Mouse (Mus musculus): ENCODE data around the gene Nell1. TPM values are rescaled to one million over a fixed set of nuclear protein-coding genes. Genes with fewer than 3 reads are reported as not detected.

Gene Nell1
- total and polyA plus RNA-seq, 2 experiments, result not detected

DNA sequence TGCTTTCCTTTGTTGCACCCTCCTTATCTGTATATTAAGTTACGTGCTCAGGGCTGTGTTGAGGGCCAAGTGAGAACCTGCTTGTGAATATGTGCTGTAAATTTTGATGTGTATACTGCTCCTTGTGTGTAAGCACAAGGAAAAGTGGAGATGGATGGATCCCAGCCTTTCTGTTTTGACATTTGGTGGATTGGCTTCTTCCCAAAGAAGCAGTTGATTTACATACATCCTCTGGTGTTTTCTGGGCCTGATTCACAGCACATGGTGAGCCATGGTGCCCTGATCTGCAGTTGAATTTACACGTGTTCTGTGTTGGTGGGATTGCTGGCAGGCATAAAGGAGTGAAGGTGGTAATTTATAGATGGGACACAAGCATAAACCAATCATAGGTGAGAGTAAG is 179.0 kb downstream of the Nell1 start:
- H3K4me3 ChIP-seq (ENCODE audit: insufficient read depth, low read depth, low read length), result no peak overlapping the region
- no peak for DNase-seq (ENCODE audit: extremely low read depth, low read depth, low spot score)
- no peaks in the 10 kb centered on the region for H3K27me3 ChIP-seq (ENCODE audit: control insufficient read depth, insufficient read depth, low read length)
- no peaks in the 10 kb centered on the region for H3K79me2 ChIP-seq (ENCODE audit: control insufficient read depth, insufficient read depth, low read length)
- TF ChIP-seq POLR2A (IDR thresholded peaks at IDR 0.05; ENCODE audit: extremely low read depth, insufficient read depth, low read length), result no peak
- no peak for TF ChIP-seq CTCF (IDR thresholded peaks at IDR 0.05; ENCODE audit: low read depth, low read length)
- no peak overlapping the region for H3K27ac ChIP-seq (replicated peaks; ENCODE audit: insufficient read depth, low read depth, low read length)
- no peak overlapping the region for H3K9ac ChIP-seq (ENCODE audit: low read depth, low read length)
- no peaks in the 10 kb centered on the region for H3K4me1 ChIP-seq (ENCODE audit: control insufficient read depth, insufficient read depth, low read length)
- 59% methylated on average over 2 of the region's 2 CpGs for WGBS
- no peaks in the 10 kb centered on the region for H3K36me3 ChIP-seq (ENCODE audit: control insufficient read depth, insufficient read depth, low read length)

GRCm38 (mm10) chr7:50162602-50163001 is 187.9 kb downstream of the Nell1 start:
- Histone ChIP-seq H3K27me3 (ENCODE audit: control insufficient read depth, insufficient read depth, low read length) (no peaks in the 10 kb centered on the region), H3K36me3 (ENCODE audit: control insufficient read depth, insufficient read depth, low read length) (no peaks in the 10 kb centered on the region), H3K4me3 (ENCODE audit: insufficient read depth, low read depth, low read length) (no peak overlapping the region), H3K27ac (replicated peaks; ENCODE audit: insufficient read depth, low read depth, low read length) (no peak overlapping the region), H3K4me1 (ENCODE audit: control insufficient read depth, insufficient read depth, low read length) (no peaks in the 10 kb centered on the region), H3K79me2 (ENCODE audit: control insufficient read depth, insufficient read depth, low read length) (no peaks in the 10 kb centered on the region), H3K9ac (ENCODE audit: low read depth, low read length) (no peak overlapping the region)
- DNase-seq (ENCODE audit: extremely low read depth, low read depth, low spot score), result no peak
- WGBS, result 78% methylated on average over 5 of the region's 5 CpGs
- TF ChIP-seq CTCF (IDR thresholded peaks at IDR 0.05; ENCODE audit: low read depth, low read length) (no peak), POLR2A (IDR thresholded peaks at IDR 0.05; ENCODE audit: extremely low read depth, insufficient read depth, low read length) (no peak)

DNA sequence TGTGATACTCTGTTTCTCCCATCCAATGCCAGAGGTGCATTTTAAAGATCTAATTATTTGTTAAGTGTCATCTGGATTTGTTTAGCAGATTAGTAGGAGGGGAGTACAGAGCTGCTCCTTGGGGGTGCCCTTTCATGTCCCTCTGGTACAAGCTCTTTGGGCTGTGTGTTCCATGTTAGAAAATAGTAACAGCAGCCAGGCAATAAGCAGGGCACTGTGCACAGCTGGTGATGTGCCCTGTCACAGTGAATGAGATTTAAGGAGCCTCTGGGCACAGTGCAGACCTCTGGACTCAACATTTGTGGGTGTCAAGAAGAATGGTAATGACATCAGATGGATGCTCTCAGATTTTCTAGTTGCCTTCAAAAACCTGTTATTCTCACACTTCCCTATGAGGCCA is 194.1 kb downstream of the Nell1 start:
- Histone ChIP-seq H3K9ac (ENCODE audit: low read depth, low read length) (no peak overlapping the region), H3K27me3 (ENCODE audit: control insufficient read depth, insufficient read depth, low read length) (no peaks in the 10 kb centered on the region), H3K36me3 (ENCODE audit: control insufficient read depth, insufficient read depth, low read length) (no peaks in the 10 kb centered on the region), H3K79me2 (ENCODE audit: control insufficient read depth, insufficient read depth, low read length) (no peaks in the 10 kb centered on the region), H3K4me1 (ENCODE audit: control insufficient read depth, insufficient read depth, low read length) (no peaks in the 10 kb centered on the region), H3K27ac (replicated peaks; ENCODE audit: insufficient read depth, low read depth, low read length) (no peak overlapping the region), H3K4me3 (ENCODE audit: insufficient read depth, low read depth, low read length) (no peak overlapping the region)
- no peak for DNase-seq (ENCODE audit: extremely low read depth, low read depth, low spot score)
- TF ChIP-seq CTCF (IDR thresholded peaks at IDR 0.05; ENCODE audit: low read depth, low read length) (no peak), POLR2A (IDR thresholded peaks at IDR 0.05; ENCODE audit: extremely low read depth, insufficient read depth, low read length) (no peak)

DNA sequence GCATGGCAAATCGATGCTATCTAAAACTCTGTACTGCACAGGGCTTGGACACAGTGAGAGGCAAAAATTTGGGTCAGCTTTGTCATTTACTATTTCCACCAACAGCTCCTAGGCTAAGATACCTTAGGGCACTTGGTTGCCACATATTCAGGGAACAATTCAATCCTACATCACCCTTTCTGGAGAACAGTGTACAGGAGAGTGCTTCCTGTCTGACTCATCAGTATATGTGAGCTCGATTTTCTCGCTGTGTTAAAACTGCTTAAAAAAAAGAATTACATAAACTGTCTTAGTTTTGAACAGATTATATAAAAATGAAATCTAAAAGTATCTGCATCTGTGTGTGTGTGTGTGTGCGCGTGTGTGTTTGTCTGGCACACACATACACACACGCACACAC is 211.6 kb downstream of the Nell1 start:
- 84% methylated on average over 6 of the region's 6 CpGs for WGBS
- Histone ChIP-seq H3K36me3 (ENCODE audit: control insufficient read depth, insufficient read depth, low read length) (no peaks in the 10 kb centered on the region), H3K4me3 (ENCODE audit: insufficient read depth, low read depth, low read length) (no peak overlapping the region), H3K27ac (replicated peaks; ENCODE audit: insufficient read depth, low read depth, low read length) (no peak overlapping the region), H3K4me1 (ENCODE audit: control insufficient read depth, insufficient read depth, low read length) (no peaks in the 10 kb centered on the region), H3K27me3 (ENCODE audit: control insufficient read depth, insufficient read depth, low read length) (no peaks in the 10 kb centered on the region), H3K9ac (ENCODE audit: low read depth, low read length) (no peak overlapping the region), H3K79me2 (ENCODE audit: control insufficient read depth, insufficient read depth, low read length) (no peaks in the 10 kb centered on the region)
- no peak for TF ChIP-seq POLR2A (IDR thresholded peaks at IDR 0.05; ENCODE audit: extremely low read depth, insufficient read depth, low read length)
- no peak for TF ChIP-seq CTCF (IDR thresholded peaks at IDR 0.05; ENCODE audit: low read depth, low read length)
- no peak for DNase-seq (ENCODE audit: extremely low read depth, low read depth, low spot score)

- Histone ChIP-seq H3K27ac (replicated peaks; ENCODE audit: insufficient read depth, low read depth, low read length) (no peak overlapping the region), H3K36me3 (ENCODE audit: control insufficient read depth, insufficient read depth, low read length) (no peaks in the 10 kb centered on the region), H3K4me3 (ENCODE audit: insufficient read depth, low read depth, low read length) (no peak overlapping the region), H3K9ac (ENCODE audit: low read depth, low read length) (no peak overlapping the region), H3K27me3 (ENCODE audit: control insufficient read depth, insufficient read depth, low read length) (no peaks in the 10 kb centered on the region), H3K4me1 (ENCODE audit: control insufficient read depth, insufficient read depth, low read length) (no peaks in the 10 kb centered on the region), H3K79me2 (ENCODE audit: control insufficient read depth, insufficient read depth, low read length) (no peaks in the 10 kb centered on the region)
- no peak for TF ChIP-seq POLR2A (IDR thresholded peaks at IDR 0.05; ENCODE audit: extremely low read depth, insufficient read depth, low read length)
- 90% methylated on average over 7 of the region's 7 CpGs for WGBS
- no peak for DNase-seq (ENCODE audit: extremely low read depth, low read depth, low spot score)
Observed at GRCm38 (mm10) chr7:50193955-50194354, 219.3 kb downstream of the Nell1 start.

DNA sequence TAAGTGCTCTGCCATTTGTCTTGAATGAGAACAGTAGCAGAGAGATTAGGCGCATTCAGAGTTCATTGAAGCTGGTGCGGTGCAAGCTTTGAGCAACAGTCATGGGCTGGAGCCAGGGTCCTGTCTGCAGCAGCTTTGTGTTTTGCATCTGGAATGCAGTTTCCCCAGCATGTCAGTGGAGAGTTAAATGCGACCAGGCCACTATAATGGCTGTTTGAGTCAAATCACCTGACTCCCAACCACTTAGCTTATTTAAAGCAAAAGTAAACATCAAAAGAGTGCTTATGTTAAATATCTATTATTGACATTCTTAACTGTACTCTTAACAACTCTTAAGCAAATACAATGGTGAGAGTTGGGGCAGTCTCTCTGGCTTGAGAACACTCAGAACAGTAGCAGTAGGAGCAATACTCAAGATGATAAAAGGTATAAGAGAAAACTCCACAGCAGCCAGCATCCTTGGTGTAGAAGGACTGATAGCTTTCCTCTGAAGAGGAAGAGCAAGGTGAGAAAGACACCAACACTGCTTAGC is 220.5 kb downstream of the Nell1 start:
- no peaks in the 10 kb centered on the region for H3K4me1 ChIP-seq (ENCODE audit: control insufficient read depth, insufficient read depth, low read length)
- no peak for DNase-seq (ENCODE audit: extremely low read depth, low read depth, low spot score)
- H3K36me3 ChIP-seq (ENCODE audit: control insufficient read depth, insufficient read depth, low read length), result no peaks in the 10 kb centered on the region
- H3K27ac ChIP-seq (replicated peaks; ENCODE audit: insufficient read depth, low read depth, low read length), result no peak overlapping the region
- TF ChIP-seq CTCF (IDR thresholded peaks at IDR 0.05; ENCODE audit: low read depth, low read length) (no peak), POLR2A (IDR thresholded peaks at IDR 0.05; ENCODE audit: extremely low read depth, insufficient read depth, low read length) (no peak)
- H3K4me3 ChIP-seq (ENCODE audit: insufficient read depth, low read depth, low read length), result no peak overlapping the region
- no peaks in the 10 kb centered on the region for H3K27me3 ChIP-seq (ENCODE audit: control insufficient read depth, insufficient read depth, low read length)
- H3K79me2 ChIP-seq (ENCODE audit: control insufficient read depth, insufficient read depth, low read length), result no peaks in the 10 kb centered on the region
- H3K9ac ChIP-seq (ENCODE audit: low read depth, low read length), result no peak overlapping the region
- 56% methylated on average over 3 of the region's 3 CpGs for WGBS

Data from liver, adult 2 months (tissue).